Mouse (Mus musculus): ENCODE measurements around the gene Hyls1.

GRCm38 (mm10) chr9:35592903-35593302 is 22.7 kb upstream of the Hyls1 start:
- TF ChIP-seq POLR2A (IDR thresholded peaks at IDR 0.05; ENCODE audit: insufficient read length, low read depth) (no peak), MYOG (IDR thresholded peaks at IDR 0.05; ENCODE audit: control insufficient read depth in 1 of 3, insufficient read depth in 1 of 3, insufficient read length in 2 of 3, low read depth in 2 of 3) (no peak), TCF12 (IDR thresholded peaks at IDR 0.05; ENCODE audit: insufficient read depth, poor library complexity, severe bottlenecking) (no peak), POLR2AphosphoS2 (IDR thresholded peaks at IDR 0.05; ENCODE audit: insufficient read length, low read depth) (no peak), REST (IDR thresholded peaks at IDR 0.05; ENCODE audit: insufficient read depth, insufficient read length) (no peak), TCF3 (IDR thresholded peaks at IDR 0.05; ENCODE audit: insufficient read length, low read depth) (no peak), MAX (IDR thresholded peaks at IDR 0.05; ENCODE audit: low read depth) (no peak), USF1 (IDR thresholded peaks at IDR 0.05; ENCODE audit: low read depth) (no peak)
